10 mouse cellular contexts compared by ENCODE assay signal in genomic region chr1:124450128-124450527, GRCm38 (mm10).
A peak's percentile ranks its signal among the peaks of the same experiment; 100 is the strongest.
DNase-seq lines count a peak whose midpoint lies in the region; ATAC-seq and TF ChIP-seq lines count a peak whose summit lies in the region.
"Had no signal": no experiment of that assay in that cellular context is flagged by ENCODE, and none has a peak within 500 bp of the region (broad histone marks: within the 10 kb centered on the region; RNA-seq: fewer than 3 reads in every experiment).

No protein-coding gene starts in this region.

- no peak for ATAC-seq in midbrain, postnatal 0 days (ENCODE audit: low FRiP score)

- no peak for TF ChIP-seq POLR2A in brain, embryonic 14.5 days (IDR thresholded peaks at IDR 0.05; ENCODE audit: borderline replicate concordance, extremely low read depth, insufficient read depth, insufficient read length, poor library complexity, severe bottlenecking)

- H3K4me1 ChIP-seq in midbrain, postnatal 0 days (ENCODE audit: insufficient read depth, low read length) = no peaks in the 10 kb centered on the region
- no peaks in the 10 kb centered on the region for H3K4me1 ChIP-seq in heart, embryonic 10.5 days
- H3K4me1 ChIP-seq: neural tube, embryonic 13.5 days had no signal

- peak; percentile 17 for DNase-seq in kidney, adult 18-20 months
- DNase-seq in kidney, adult 11 months = no peak
- peak; percentile 29 to 38 for DNase-seq in right cerebral cortex, postnatal 10 days (ENCODE audit: low spot score in 2 of 2)
- DNase-seq in right cerebral cortex, adult 18-20 months = no peak
- DNase-seq in brain, embryonic 14.5 days (ENCODE audit: low read depth) = peak; percentile 40
- peak; percentile 27 for DNase-seq in midbrain, postnatal 0 days (ENCODE audit: low spot score)
- DNase-seq in heart, embryonic 10.5 days (ENCODE audit: low spot score) = no peak
- no peak for DNase-seq in heart, postnatal 25 days (ENCODE audit: low spot score)

- no peaks in the 10 kb centered on the region for H3K9me3 ChIP-seq in midbrain, postnatal 0 days (ENCODE audit: low read length)
- H3K9me3 ChIP-seq in heart, embryonic 10.5 days = no peaks in the 10 kb centered on the region
- H3K9me3 ChIP-seq: neural tube, embryonic 13.5 days had no signal

- no peaks in the 10 kb centered on the region for H3K27me3 ChIP-seq in midbrain, postnatal 0 days (ENCODE audit: insufficient read depth, low read length)
- no peaks in the 10 kb centered on the region for H3K27me3 ChIP-seq in heart, embryonic 10.5 days (ENCODE audit: insufficient read depth, poor library complexity, severe bottlenecking)
- H3K27me3 ChIP-seq: neural tube, embryonic 13.5 days had no signal

- H3K27ac ChIP-seq in midbrain, postnatal 0 days (ENCODE audit: low read depth, low read length) = no peak overlapping the region
- no peak overlapping the region for H3K27ac ChIP-seq in heart, embryonic 10.5 days
- H3K27ac ChIP-seq: neural tube, embryonic 13.5 days had no signal

- H3K36me3 ChIP-seq in midbrain, postnatal 0 days (ENCODE audit: insufficient read depth, low read length) = no peaks in the 10 kb centered on the region
- no peaks in the 10 kb centered on the region for H3K36me3 ChIP-seq in heart, embryonic 10.5 days
- H3K36me3 ChIP-seq: neural tube, embryonic 13.5 days had no signal

- H3K4me2 ChIP-seq in midbrain, postnatal 0 days (ENCODE audit: low read depth, low read length, poor library complexity, severe bottlenecking) = no peak overlapping the region
- H3K4me2 ChIP-seq: neural tube, embryonic 13.5 days had no signal

- intact Hi-C loops in heart, postnatal 25 days (cut with DNase I) = no loop called here

- TF ChIP-seq CTCF in brain, embryonic 14.5 days (IDR thresholded peaks at IDR 0.05; ENCODE audit: borderline replicate concordance, extremely low read depth, insufficient read depth, insufficient read length) = peak; percentile 23; the same call in 1 of the 2 replicates
- peak; percentile 60 for TF ChIP-seq CTCF in midbrain, postnatal 0 days (IDR thresholded peaks at IDR 0.05)

- no peak overlapping the region for H3K9ac ChIP-seq in midbrain, postnatal 0 days (replicated peaks; ENCODE audit: low read length, poor library complexity, severe bottlenecking)
- H3K9ac ChIP-seq: neural tube, embryonic 13.5 days had no signal

- no peak overlapping the region for H3K4me3 ChIP-seq in midbrain, postnatal 0 days (ENCODE audit: low read depth, low read length)
- H3K4me3 ChIP-seq in heart, embryonic 10.5 days = no peak overlapping the region
- H3K4me3 ChIP-seq: erythroblast, embryonic 14.5 days; neural tube, embryonic 13.5 days had no signal

- 39% methylated on average over 1 of the region's 1 CpGs for WGBS in midbrain, postnatal 0 days
- 27% methylated on average over 1 of the region's 1 CpGs for WGBS in heart, embryonic 10.5 days

Comparison
In these comparisons a context has a peak if more than half of its experiments do, and no peak if none do; other contexts are left out.
1. DNase-seq: peak in kidney, adult 18-20 months (single experiment), right cerebral cortex, postnatal 10 days (2 of 2), brain, embryonic 14.5 days (single experiment) and midbrain, postnatal 0 days (single experiment); none in kidney, adult 11 months (single experiment), right cerebral cortex, adult 18-20 months (single experiment), heart, embryonic 10.5 days (single experiment) and heart, postnatal 25 days (single experiment).